Mouse (Mus musculus) left cerebral cortex, adult 11 months (tissue): ENCODE results near the gene Mtus2.

Experiments
- DNase-seq: peaks from one replicate; pipeline ENCODE4 v3.0.0; 2022; ENCODE audit warnings: low spot score

Mtus2 gene

DNA sequence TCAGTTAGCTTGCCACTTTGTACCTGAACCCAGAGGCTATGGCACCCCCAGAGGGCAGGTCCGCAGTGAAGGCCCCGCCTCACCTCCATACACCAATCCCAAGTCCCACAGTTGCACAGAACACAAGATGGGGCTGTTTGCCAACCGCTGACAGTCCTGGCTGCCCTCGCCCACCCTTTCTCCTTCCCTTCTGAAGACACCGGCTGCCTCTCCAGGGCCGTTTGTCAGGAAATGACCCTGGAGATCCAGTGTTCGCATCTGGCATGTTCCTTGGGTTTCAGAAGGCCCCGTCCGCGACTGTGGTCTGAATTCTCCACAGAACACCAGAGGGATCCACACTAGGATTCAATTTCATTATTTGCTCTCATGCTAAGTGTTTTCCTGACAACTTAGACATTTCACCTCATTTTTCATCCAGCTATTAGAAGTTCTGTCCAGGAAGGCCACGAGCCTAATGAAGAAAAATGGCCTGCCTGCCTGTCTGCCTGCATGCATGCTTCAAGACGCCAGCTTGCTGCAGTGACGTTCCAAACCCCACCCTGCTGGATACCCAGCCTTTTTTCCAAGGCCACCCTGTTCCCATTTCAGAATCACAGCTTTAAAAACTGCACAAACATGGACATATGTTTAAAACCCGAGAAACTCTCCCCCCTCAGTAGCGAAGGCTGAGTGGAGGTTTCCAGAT is 392.3 kb downstream of the Mtus2 start:
- DNase-seq = no peak

DNA sequence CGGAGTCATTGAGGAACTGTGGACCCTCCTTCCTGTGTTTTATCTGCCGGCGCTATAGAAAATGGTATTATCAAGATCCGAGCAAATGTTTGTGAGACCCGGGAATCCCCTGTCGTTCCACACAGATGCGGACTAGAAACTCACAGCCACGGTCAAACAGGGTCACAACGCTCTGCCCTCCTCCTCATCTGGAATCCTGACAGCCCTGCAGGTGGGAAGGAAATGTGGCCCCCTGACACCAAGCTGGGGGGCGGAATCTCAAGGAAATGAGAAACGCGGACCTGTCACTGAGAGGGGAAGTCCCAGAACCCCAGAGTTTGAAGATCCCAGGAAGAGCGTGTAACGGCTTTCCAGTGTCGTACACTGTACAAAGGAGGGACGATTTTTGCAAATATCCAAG is 396.3 kb downstream of the Mtus2 start:
- no peak for DNase-seq

DNA sequence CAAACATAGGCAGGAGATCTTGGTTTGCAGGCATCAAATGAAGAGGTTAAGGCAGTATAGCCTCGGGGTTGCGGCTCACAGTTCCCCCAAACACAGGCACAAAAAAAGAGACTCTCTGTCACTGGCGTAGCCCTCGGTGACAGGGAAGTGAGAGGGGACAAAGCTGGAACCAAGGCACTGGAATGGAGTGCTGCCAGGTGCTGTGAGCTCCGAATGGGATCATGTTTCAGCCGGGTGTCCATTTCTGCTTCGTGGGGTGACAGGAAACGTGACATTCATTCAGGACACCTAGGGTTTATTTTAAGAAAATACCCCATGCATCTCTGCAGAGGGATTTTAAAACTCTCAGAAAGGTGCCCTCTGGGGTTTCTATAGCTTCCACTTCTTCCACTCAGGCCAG is 397.4 kb downstream of the Mtus2 start:
- DNase-seq = no peak

DNA sequence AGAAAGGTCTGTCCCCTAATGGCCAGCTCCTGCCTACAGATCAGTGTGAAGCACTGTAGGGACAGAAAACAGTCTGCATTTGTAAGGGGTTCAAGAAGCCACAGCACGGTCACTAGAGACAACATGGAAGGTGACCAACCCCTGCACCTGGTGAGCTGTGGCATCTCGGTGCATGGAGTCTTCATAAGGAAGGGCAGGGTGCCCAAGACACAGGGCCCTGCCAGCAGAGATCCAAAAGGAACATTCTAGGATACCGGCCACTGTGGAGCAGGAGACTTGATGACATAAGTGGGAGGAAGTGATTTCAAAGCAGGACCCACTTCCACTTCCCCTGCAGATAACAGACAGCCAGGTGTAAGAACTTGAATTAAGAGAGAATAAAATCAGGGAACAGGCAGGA is 398.7 kb downstream of the Mtus2 start:
- no peak for DNase-seq

DNA sequence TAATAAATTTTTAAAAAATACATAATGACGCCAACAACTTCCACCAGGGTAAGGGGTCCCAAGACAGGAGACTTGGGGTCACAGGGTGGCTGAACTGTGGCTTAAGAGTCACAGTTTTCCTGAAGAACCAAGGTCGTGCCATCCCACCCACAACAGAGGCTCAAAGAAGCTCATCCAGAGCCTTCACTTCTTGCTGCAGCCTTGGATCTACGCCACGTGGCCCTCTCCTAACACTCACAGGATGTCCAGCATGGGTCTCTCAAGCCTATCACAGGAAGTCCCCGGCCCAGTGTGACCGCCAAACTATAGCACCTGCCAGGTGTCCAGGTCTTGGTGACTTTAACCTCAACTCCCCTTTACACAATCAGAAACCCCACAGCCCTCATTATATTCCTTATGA is 400.0 kb downstream of the Mtus2 start:
- no peak for DNase-seq

DNA sequence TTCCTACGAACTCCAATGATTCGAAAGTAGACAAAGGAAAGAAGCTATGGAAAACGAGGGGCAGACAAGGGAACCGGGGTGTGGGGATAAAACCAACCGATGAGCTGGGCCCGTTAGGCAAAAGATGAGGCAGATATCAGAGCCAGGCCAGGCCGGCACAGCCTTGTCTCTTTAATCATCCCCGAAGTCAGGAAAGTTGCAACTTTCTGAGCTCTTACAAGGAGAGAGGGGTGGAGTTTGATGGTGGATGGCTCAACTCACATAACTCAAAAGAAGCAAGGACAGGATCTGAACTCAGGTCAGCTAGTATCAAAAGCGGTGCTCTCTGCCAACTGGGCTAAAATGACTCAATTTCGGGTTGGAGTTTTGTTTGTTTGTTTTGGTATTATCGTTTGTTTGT is 402.0 kb downstream of the Mtus2 start:
- DNase-seq = no peak

DNA sequence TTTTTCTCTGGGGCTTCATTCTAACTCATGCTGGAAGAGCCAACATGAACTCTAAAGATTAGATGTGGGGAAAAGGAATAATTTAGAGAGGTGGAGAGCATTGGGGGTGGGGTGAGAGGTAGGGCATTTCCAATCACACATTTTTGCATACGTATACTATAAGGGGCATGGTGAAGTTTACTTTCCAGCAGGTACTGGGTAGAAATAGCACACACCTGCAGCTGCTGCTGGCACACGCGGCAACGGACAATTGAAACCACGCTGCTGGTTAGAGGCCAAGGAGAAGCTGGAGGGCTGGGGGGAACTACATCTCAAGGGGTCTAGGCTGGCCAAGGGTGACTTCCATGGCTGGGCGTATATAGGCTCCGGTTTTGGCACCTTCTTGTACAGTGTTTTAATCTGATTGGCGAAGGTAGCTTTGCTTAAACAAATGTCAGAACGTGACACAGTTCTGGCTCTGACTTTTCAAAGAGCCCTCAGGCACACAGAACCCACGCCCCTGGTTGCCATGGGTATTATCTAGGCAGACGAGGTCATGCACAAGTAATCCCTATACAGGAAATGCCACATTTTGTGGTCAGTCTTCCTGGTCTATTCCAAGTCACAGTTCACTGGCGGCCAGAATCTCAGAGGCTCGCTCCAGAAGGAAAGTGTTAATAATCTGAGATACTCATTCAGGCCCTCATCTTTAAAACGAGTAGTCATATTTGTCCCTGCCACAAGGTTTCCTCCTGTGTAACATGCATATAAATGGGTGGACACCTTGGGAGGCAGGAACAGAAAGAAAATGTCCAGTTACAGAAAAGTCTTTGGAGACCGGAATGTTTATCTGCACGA is 404.0 kb downstream of the Mtus2 start:
- DNase-seq = no peak

DNA sequence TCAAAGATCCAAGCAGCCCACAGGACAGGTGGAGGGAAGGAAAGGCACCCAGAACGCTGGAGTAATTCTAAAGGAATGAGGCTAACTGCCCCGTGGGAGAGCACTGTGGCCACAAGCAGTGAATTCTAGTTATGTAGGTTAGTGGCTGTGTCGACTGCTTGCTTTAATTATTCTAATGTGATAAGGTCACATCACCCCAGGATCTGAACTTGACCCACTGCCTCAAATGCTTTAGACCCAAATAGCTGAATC is 404.6 kb downstream of the Mtus2 start:
- no peak for DNase-seq

DNA sequence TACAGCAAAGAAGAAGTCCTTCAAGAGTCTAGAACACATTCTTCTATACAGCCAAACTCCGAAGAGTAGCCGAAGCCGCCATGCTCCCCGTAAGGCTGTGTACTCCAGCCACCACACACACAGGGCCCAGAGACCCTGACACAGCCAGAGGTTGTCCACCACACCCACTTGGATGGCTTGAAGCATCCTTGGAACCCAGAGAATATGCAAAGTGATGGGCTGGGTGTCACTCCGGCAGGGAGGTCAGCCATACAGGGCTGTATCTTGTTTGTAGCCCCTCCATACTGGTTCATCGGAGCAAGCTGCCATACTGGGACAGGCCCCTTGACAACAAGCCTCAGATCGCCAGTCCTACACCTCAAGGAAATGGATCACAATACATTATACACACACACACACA is 405.2 kb downstream of the Mtus2 start:
- no peak for DNase-seq

DNA sequence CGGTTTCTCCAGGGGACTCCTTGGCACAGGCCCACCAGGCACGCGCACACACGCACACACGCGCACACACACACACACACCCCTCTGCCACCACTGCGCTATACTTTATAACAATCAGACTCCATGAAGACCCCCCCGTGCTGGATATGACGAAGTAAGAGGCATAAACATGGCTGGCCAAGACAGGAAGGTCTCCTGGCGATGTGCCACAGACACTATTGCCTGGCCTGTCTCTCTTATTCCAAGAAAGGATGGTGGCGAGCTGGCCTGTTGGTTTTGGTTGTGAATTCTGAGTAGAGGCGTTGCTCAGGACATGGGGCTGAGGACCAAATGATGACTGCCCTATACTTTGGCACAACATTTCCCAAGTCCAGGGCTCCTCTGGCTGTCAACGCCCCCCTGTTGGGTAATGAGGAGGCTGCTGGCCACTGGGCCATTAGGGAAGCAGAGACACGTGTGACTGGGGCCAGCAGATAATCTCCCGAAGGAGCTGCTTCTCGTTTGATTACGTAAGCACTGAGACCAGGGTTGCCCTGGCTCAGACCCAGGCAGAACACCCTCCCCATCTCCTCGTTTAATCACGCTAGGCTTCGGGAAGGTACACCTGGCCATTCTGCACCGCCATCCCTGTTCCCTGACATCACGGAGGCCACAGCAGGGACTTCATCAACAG is 406.5 kb downstream of the Mtus2 start:
- DNase-seq = no peak
